Mouse (Mus musculus) myocyte (in vitro differentiated cells): ENCODE measurements at regions not wholly inside any gene's neighbourhood (a gene's known extent, or its start where the extent isn't known, plus 50 kb on each side); places are given as distances from the start of the nearest gene placed in this dataset.

ENCODE experiments used
- E2F4 ChIP-seq: IDR thresholded peaks from one replicate; pipeline ENCODE4 v1.6.1; 2011; ENCODE audit warnings: mild to moderate bottlenecking, control low read depth, moderate library complexity; ENCODE audit not compliant: insufficient read depth
- MAX ChIP-seq: IDR thresholded peaks from one replicate; pipeline ENCODE4 v1.6.1; 2011; ENCODE audit warnings: low read depth, mild to moderate bottlenecking, control low read depth
- MYOD1 ChIP-seq, 3 experiments: IDR thresholded peaks; one replicate each; pipeline ENCODE4 v1.6.1; 2011; ENCODE audit warnings: control low read depth in 2 of 3, low read depth in 2 of 3, mild to moderate bottlenecking in 2 of 3, moderate library complexity in 1 of 3; ENCODE audit not compliant: insufficient read length in 2 of 3, control insufficient read depth in 1 of 3
- MYOG ChIP-seq, 3 experiments: IDR thresholded peaks; one replicate each; pipeline ENCODE4 v1.6.1; 2011; ENCODE audit warnings: control low read depth in 2 of 3, low read depth in 2 of 3, mild to moderate bottlenecking in 2 of 3; ENCODE audit not compliant: insufficient read length in 2 of 3, control insufficient read depth in 1 of 3, insufficient read depth in 1 of 3
- POLR2A ChIP-seq: IDR thresholded peaks from one replicate; pipeline ENCODE4 v1.6.1; 2011; ENCODE audit warnings: low read depth, mild to moderate bottlenecking, control low read depth, moderate library complexity; ENCODE audit not compliant: insufficient read length
- POLR2AphosphoS2 ChIP-seq: IDR thresholded peaks from one replicate; pipeline ENCODE4 v1.6.1; 2011; ENCODE audit warnings: low read depth, control low read depth; ENCODE audit not compliant: insufficient read length
- REST ChIP-seq: IDR thresholded peaks from one replicate; pipeline ENCODE4 v1.6.1; 2011; ENCODE audit warnings: mild to moderate bottlenecking, control low read depth, moderate library complexity; ENCODE audit not compliant: insufficient read depth, insufficient read length
- TCF12 ChIP-seq: IDR thresholded peaks from one replicate; pipeline ENCODE4 v1.6.1; 2011; ENCODE audit warnings: mild to moderate bottlenecking, control low read depth; ENCODE audit not compliant: poor library complexity, insufficient read depth, severe bottlenecking
- USF1 ChIP-seq: IDR thresholded peaks from one replicate; pipeline ENCODE4 v1.6.1; 2011; ENCODE audit warnings: low read depth, mild to moderate bottlenecking, control low read depth, moderate library complexity

DNA sequence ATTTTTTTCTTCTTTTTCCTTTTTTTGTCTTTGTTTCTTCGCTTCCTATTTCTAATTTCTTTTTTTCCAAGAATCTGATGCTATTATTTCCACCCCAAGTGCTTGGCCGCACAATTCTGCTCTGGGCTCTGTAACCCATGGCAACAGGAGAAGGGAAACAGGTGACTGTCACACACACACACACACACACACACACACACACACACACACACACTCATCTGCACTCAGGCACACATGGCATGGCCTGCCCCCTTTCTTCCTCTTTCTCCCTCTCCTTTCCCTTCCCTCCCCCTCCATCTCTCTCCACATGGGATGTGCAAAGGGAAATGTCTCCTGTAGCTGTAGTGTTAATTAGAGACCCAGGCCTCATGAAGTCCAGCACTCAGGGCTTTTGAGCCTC is 239.7 kb downstream of the Mtx2 start:
- TF ChIP-seq MYOG (IDR thresholded peaks at IDR 0.05; ENCODE audit: control insufficient read depth in 1 of 3, insufficient read depth in 1 of 3, insufficient read length in 2 of 3, low read depth in 2 of 3), result no peak
- no peak for TF ChIP-seq MAX
- TF ChIP-seq POLR2A, result no peak
- TF ChIP-seq POLR2AphosphoS2, result no peak
- no peak for TF ChIP-seq TCF12
- TF ChIP-seq USF1, result no peak
- no peak for TF ChIP-seq MYOD1 (IDR thresholded peaks at IDR 0.05; ENCODE audit: control insufficient read depth in 1 of 3, insufficient read length in 2 of 3, low read depth in 2 of 3)
- no peak for TF ChIP-seq E2F4
- no peak for TF ChIP-seq REST
